Mouse (Mus musculus) heart, adult 11 months (tissue): Measurements from ENCODE around the gene Tsg101.
"Not testable (repeated sequence)": the region's sequence is repeated elsewhere in the genome, so short reads cannot be mapped to it uniquely, and the experiment has no call there.

Experiments used
- DNase-seq: peaks from one replicate; pipeline ENCODE4 v3.0.0; 2022

Tsg101 gene

DNA sequence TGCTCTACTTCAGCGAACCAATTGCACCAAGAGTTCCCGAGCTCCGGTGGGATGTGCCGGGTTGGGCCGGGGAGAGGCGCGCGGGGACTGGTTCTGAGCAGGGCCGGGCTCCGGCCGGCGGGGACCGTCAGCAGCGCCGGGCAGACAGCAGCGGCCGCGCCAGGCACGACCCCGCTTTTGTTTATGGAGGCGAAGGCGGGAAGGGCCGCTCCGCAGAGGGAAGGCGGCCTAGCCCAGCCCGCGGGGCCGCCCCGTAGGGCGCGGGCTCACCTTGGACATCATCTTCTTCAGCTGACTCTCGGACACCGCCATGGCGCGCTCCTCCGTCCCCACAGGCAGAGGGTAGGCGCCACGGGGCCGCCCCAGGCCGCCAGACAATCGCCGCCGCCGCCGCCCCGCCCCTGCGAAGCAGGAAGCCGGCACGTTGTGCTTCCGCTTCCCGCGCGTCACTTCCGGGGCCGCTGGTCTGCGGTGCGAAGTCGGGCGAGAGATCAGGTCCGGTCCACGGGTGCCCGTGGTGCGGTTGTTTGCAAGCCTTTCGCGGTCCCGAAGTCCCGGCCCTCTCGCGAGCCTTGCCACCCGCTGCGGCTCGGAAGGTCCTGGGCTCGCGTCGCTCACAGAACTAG lies at the start of gene Tsg101:
TSS of gene Tsg101 (minus strand) at position 419 of the 626 bp plus-strand sequence.
- DNase-seq: peak; percentile 99

- DNase-seq: peak; percentile 16
Observed at GRCm38 (mm10) chr7:46964070-46964469, 44.3 kb upstream of the Tsg101 start.

- DNase-seq: peak; percentile 95
Observed at GRCm38 (mm10) chr7:46962806-46963618, 43.2 kb upstream of the Tsg101 start.

DNA sequence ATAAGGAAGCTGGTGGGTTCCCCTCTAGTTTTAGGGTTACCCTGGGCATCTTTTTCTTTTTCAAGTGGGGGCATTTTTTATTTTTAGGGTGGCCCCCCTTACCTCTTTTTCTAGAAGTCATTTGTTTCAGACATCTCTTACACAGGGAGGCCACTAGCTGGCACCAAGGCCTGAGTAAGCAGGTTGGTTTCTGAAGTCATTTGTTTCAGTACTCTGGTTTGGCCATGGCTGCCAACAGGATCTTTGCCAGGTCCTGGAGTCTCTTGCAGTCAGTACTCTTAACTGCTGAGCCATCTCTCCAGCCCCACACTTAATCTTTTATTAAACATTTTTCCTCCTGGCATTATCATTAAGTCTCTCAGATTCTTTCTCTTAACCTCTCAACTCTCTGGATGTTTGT lies 42.4 kb upstream of the Tsg101 start:
- DNase-seq: peak; percentile 84

DNA sequence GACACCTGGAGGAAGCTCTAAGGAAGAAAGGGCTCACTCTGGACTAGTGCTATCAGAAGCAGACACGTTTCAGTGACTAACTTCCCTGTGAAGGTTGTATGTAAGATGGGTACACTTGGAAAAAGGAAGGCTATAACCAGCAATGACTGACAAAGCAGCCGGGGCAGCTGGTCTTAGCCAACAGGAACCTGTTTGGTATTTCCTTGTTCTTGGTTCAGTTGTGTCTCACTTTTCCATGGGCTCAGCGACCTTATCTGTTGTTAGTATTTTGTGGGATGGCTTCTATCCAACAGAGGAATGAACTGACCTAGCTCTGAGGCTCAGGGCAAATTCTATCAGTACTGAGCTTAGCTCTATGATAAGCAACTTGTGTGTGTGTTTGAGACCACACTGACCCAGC lies 41.2 kb upstream of the Tsg101 start:
- no peak for DNase-seq

GRCm38 (mm10) chr7:46958853-46959252 lies 39.1 kb upstream of the Tsg101 start:
- DNase-seq: peak; percentile 85

- peak; percentile 99 for DNase-seq
Observed at GRCm38 (mm10) chr7:46957831-46958691, 38.3 kb upstream of the Tsg101 start, which contains the start of gene Uevld. TSS of gene Uevld (minus strand) at chr7:46958527.

- no peak for DNase-seq
Observed at GRCm38 (mm10) chr7:46935847-46936246, 16.1 kb upstream of the Tsg101 start.

- no peak for DNase-seq
Observed at GRCm38 (mm10) chr7:46934788-46935187, 15.0 kb upstream of the Tsg101 start.

DNA sequence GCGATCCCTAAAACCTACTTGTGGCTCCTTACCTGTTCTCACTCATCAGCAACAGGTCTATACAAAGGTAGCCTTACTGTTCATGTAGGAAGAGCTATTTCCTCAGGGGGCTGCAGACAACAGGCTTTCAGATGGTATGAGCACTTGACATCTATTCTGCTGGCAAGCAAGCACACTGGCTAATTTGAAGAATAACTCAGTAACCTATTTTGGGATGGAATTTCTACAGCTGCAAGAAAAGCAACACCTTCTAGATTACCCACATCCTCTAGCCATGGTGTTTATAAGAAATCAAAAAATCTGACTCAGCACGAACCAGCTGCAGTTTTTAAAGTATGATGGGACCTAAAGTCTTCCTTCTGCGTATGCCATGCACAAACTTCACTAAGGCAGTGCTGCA lies 11.6 kb upstream of the Tsg101 start:
- DNase-seq: no peak

GRCm38 (mm10) chr7:46928291-46928690 lies 8.5 kb upstream of the Tsg101 start:
- no peak for DNase-seq

GRCm38 (mm10) chr7:46922075-46922474 lies 2.3 kb upstream of the Tsg101 start:
- DNase-seq: no peak

GRCm38 (mm10) chr7:46918678-46919371 lies 944 bp downstream of the Tsg101 start:
- DNase-seq: no peak

DNA sequence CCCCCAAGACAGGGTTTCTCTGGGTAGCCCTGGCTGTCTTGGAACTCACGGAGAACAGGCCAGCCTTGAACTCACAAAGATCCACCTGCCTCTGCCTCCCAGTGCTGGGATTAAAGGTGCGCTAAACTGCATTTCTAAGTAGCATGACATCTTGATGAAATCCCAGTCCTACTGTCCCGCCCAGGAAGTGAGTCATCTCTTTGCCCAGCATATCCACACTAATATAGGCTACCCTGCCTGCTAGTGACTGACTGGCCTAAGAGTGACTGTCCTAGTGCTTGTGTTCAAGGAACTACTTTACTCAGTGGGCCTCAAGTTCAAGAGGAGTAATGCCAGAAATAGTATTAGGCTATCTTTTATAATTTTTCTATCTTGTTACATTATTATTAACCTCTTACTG lies 3.4 kb downstream of the Tsg101 start:
- no peak for DNase-seq

GRCm38 (mm10) chr7:46911250-46911649 lies 8.5 kb downstream of the Tsg101 start:
- no peak for DNase-seq

GRCm38 (mm10) chr7:46899343-46899742 lies 20.4 kb downstream of the Tsg101 start:
- DNase-seq: no peak

DNA sequence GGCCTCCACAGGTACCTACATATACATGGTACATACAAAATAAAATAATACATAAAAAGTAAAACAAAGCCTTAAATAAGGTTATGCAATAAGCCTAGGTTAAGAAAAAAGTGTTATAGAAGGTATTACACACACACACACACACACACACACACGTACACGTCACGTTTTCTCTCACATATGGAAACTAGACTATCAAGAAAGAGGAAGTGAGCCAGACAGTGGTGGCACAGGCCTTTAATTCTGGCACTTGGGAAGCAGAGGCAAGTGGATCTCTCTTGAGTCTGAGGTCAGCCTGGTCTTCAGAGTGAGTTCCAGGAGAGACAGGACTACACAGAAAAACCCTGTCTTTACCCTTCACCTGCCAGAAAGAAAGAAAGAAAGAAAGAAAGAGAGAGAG lies 24.3 kb downstream of the Tsg101 start:
- no peak for DNase-seq

DNA sequence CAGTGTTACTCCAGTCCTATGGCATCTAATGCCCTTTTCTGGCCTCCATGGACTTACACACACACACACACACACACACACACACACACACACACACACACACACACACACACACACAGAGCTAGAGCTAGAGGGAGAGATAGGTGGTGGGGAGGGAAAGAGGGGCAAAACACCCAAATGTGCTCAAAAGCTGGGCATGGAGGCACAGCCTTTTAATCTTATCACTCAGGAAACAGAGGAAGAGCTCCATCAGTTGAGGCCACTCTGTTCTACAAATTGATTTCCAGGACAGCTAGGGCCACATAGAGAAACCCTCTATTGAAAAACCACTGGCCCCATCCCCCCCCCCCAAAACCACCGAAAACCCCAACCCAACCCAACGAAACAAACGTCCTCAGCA lies 36.5 kb downstream of the Tsg101 start:
- no peak for DNase-seq

DNA sequence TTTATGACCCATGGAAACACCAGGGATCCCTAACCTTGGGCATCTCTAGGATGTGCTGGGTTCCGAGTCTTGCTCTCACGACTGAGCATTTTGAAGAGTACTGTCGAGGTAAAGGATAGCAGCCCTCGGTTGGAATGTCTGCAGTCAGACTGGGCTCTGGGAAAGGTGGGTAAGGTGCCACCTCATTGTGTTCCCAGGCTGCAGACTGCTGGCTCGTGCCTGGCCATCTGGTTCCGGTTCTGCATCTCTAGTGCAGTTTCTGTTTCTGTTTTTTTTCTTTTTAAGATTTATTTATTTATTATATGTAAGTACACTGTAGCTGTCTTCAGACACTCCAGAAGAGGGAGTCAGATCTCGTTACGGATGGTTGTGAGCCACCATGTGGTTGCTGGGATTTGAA lies 37.8 kb downstream of the Tsg101 start:
- not testable (repeated sequence) for DNase-seq

- no peak for DNase-seq
Observed at GRCm38 (mm10) chr7:46880992-46881391, 38.8 kb downstream of the Tsg101 start.

- DNase-seq: no peak
Observed at GRCm38 (mm10) chr7:46879851-46880250, 39.9 kb downstream of the Tsg101 start.

DNA sequence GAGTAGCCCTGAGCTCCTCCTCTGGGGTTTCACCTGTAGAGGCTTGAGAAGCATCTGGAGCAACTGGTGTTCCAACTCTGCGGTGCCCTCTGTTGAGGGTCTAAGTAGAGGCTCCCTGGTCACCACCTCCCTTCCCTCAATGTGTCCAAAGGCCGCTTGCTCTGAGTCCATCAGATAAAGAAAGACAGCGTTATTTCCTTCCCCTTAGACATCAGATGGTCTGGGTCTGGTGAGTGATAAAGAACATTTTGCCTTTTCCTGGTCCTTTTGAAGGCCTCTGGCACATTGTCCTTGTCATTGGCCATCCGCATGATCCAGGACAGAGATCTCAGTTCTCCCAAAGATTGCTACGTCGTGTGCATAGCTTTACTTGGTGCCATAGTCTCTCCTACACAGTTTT lies 42.5 kb downstream of the Tsg101 start:
- DNase-seq: no peak

DNA sequence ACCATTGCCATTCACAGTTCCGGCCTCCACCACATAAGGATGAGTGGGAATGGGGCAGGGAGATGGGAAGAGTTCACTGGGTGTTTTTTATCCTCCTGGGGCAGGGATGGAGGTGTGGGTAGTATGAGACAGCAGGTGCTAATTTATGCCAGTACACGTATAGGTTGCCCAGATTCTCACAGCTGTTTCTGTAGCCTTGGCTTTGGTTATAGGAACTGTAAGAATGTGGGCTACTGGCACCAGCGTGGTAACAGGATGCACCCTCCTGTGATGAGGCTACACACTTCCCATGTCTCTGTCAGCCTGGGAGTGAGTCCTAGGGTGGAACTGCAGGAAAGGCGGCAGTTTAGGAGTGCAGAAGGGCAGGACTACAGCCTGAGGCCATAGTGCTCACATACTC lies 42.9 kb downstream of the Tsg101 start:
- DNase-seq: no peak
